Mouse (Mus musculus): ENCODE measurements around the gene Rims4. TPM values are rescaled to one million over a fixed set of nuclear protein-coding genes. Genes with fewer than 3 reads are reported as not detected.

The Rims4 gene
- total and polyA plus RNA-seq, 3 experiments, result not detected

- Histone ChIP-seq H3K9me3 (replicated peaks; ENCODE audit: insufficient read depth, low read length) (no peaks in the 10 kb centered on the region), H3K4me3 (ENCODE audit: control insufficient read depth in 1 of 2, insufficient read depth in 1 of 2, low read depth in 2 of 2, low read length in 2 of 2) (no peak overlapping the region), H3K79me2 (ENCODE audit: control insufficient read depth, insufficient read depth, low read length, poor library complexity) (no peaks in the 10 kb centered on the region), H3K27ac (ENCODE audit: control insufficient read depth, low read depth, low read length) (no peak overlapping the region), H3K4me1 (ENCODE audit: control insufficient read depth in 1 of 2, insufficient read depth in 2 of 2, low read length in 2 of 2) (no peaks in the 10 kb centered on the region), H3K36me3 (ENCODE audit: control insufficient read depth in 1 of 2, insufficient read depth in 2 of 2, low read length in 2 of 2) (no peaks in the 10 kb centered on the region), H3K27me3 (ENCODE audit: control insufficient read depth in 1 of 2, insufficient read depth in 2 of 2, low read length in 2 of 2) (peaks cover 10 to 14% of the 10 kb centered on the region in 2 experiments), H3K9ac (ENCODE audit: control insufficient read depth, low read depth, low read length, poor library complexity, severe bottlenecking) (no peak overlapping the region)
- TF ChIP-seq MXI1 (IDR thresholded peaks at IDR 0.05; ENCODE audit: low read depth, low read length) (no peak), BHLHE40 (IDR thresholded peaks at IDR 0.05; ENCODE audit: borderline replicate concordance, low read depth, low read length) (no peak)
- no peak for DNase-seq (ENCODE audit: low read depth, low spot score)
These were observed 46.6 kb downstream of the Rims4 start for GRCm38 (mm10) chr2:163871906-163872305.

DNA sequence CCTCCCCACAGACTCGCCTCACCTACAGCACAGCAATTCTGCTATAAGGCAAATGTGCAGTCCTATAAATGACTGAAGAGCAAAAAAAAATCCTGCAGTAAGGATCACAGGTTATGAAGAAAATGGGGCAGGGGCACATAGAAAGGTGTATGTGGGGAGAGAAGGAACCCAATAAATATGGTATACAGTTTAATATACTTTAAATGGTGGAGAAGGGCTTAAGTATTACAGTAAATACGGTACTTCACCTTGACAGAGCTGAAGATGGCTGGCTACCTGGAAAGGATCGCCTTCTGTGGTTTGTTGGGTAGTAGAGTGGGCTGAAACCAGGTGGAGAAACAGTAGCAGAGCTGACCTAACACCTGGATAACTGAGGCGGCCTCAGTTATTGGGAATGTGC, 47.2 kb downstream of the Rims4 start:
- no peak for DNase-seq (ENCODE audit: low read depth, low spot score)
- no peak overlapping the region for H3K4me3 ChIP-seq (ENCODE audit: control insufficient read depth in 1 of 2, insufficient read depth in 1 of 2, low read depth in 2 of 2, low read length in 2 of 2)
- no peak overlapping the region for H3K9ac ChIP-seq (ENCODE audit: control insufficient read depth, low read depth, low read length, poor library complexity, severe bottlenecking)
- H3K79me2 ChIP-seq (ENCODE audit: control insufficient read depth, insufficient read depth, low read length, poor library complexity), result no peaks in the 10 kb centered on the region
- no peak overlapping the region for H3K27ac ChIP-seq (ENCODE audit: control insufficient read depth, low read depth, low read length)
- H3K4me1 ChIP-seq (ENCODE audit: control insufficient read depth in 1 of 2, insufficient read depth in 2 of 2, low read length in 2 of 2), result no peaks in the 10 kb centered on the region
- no peaks in the 10 kb centered on the region for H3K36me3 ChIP-seq (ENCODE audit: control insufficient read depth in 1 of 2, insufficient read depth in 2 of 2, low read length in 2 of 2)
- TF ChIP-seq TCF12 (IDR thresholded peaks at IDR 0.05; ENCODE audit: low read depth, low read length) (no peak), MXI1 (IDR thresholded peaks at IDR 0.05; ENCODE audit: low read depth, low read length) (peak; percentile 60)
- H3K27me3 ChIP-seq (ENCODE audit: control insufficient read depth in 1 of 2, insufficient read depth in 2 of 2, low read length in 2 of 2), result peaks cover 10 to 14% of the 10 kb centered on the region in 2 experiments
- no peaks in the 10 kb centered on the region for H3K9me3 ChIP-seq (replicated peaks; ENCODE audit: insufficient read depth, low read length)

DNA sequence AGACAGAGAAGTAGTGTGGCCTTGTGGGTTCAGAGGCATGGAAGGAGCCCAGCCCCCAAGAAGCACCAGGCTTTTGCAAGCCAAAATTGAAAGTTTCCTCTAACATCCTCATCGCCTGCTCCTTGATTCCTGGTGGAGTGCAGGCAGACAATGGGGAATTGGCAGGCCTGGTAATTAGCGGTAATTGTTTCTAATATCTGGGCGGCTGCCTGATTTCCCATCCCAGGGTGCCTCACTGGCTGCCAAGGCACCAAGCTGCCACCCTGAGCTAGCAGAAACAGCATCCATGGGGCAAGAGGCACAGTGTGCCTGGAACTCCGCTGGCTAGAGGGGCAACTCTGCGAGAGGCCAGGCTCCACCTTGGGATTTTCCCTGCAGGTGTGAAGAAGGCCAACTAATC, 48.7 kb downstream of the Rims4 start:
- no peak for TF ChIP-seq MAFK (IDR thresholded peaks at IDR 0.05; ENCODE audit: borderline replicate concordance, low read depth, low read length)
- no peak for TF ChIP-seq NELFE (IDR thresholded peaks at IDR 0.05; ENCODE audit: low read depth, low read length)
- no peak for TF ChIP-seq ZMIZ1 (IDR thresholded peaks at IDR 0.05; ENCODE audit: low read depth, low read length)
- no peak for TF ChIP-seq TBP (IDR thresholded peaks at IDR 0.05; ENCODE audit: low read depth, low read length)
- no peak for TF ChIP-seq ETS1 (IDR thresholded peaks at IDR 0.05; ENCODE audit: low read depth, low read length)
- no peak for TF ChIP-seq GATA1 (IDR thresholded peaks at IDR 0.05; ENCODE audit: low read depth, low read length)
- TF ChIP-seq MAZ (IDR thresholded peaks at IDR 0.05; ENCODE audit: low read depth, low read length), result no peak
- no peak for TF ChIP-seq TAL1 (IDR thresholded peaks at IDR 0.05; ENCODE audit: low read length)
- no peaks in the 10 kb centered on the region for H3K9me3 ChIP-seq (replicated peaks; ENCODE audit: insufficient read depth, low read length)
- H3K9ac ChIP-seq (ENCODE audit: control insufficient read depth, low read depth, low read length, poor library complexity, severe bottlenecking), result no peak overlapping the region
- DNase-seq (ENCODE audit: low read depth, low spot score), result no peak
- H3K4me1 ChIP-seq (ENCODE audit: control insufficient read depth in 1 of 2, insufficient read depth in 2 of 2, low read length in 2 of 2), result no peaks in the 10 kb centered on the region
- H3K27me3 ChIP-seq (ENCODE audit: control insufficient read depth in 1 of 2, insufficient read depth in 2 of 2, low read length in 2 of 2), result peaks cover 12 to 14% of the 10 kb centered on the region in 2 experiments
- no peak overlapping the region for H3K27ac ChIP-seq (ENCODE audit: control insufficient read depth, low read depth, low read length)
- no peak overlapping the region for H3K4me3 ChIP-seq (ENCODE audit: control insufficient read depth in 1 of 2, insufficient read depth in 1 of 2, low read depth in 2 of 2, low read length in 2 of 2)
- H3K79me2 ChIP-seq (ENCODE audit: control insufficient read depth, insufficient read depth, low read length, poor library complexity), result no peaks in the 10 kb centered on the region
- H3K36me3 ChIP-seq (ENCODE audit: control insufficient read depth in 1 of 2, insufficient read depth in 2 of 2, low read length in 2 of 2), result no peaks in the 10 kb centered on the region
